Mouse (Mus musculus) splenic B cell, adult 2 months (primary cell): ENCODE measurements at regions not wholly inside any gene's neighbourhood (a gene's known extent, or its start where the extent isn't known, plus 50 kb on each side); places are given as distances from the start of the nearest gene placed in this dataset.

Source experiments
- DNase-seq: peaks from one replicate; pipeline ENCODE4 v3.0.0-alpha.2; 2011; ENCODE audit warnings: low read depth, low spot score
- H3K27me3 ChIP-seq: 2 replicates; pipeline ENCODE4 v1.6.1; 2012; ENCODE audit warnings: mild to moderate bottlenecking, low read length, moderate library complexity, mixed read lengths; ENCODE audit not compliant: control insufficient read depth, poor library complexity, insufficient read depth, severe bottlenecking
- H3K36me3 ChIP-seq: 2 replicates; pipeline ENCODE4 v1.6.1; 2012; ENCODE audit warnings: mild to moderate bottlenecking, low read length, moderate library complexity, mixed read lengths; ENCODE audit not compliant: control insufficient read depth, poor library complexity, insufficient read depth, severe bottlenecking

DNA sequence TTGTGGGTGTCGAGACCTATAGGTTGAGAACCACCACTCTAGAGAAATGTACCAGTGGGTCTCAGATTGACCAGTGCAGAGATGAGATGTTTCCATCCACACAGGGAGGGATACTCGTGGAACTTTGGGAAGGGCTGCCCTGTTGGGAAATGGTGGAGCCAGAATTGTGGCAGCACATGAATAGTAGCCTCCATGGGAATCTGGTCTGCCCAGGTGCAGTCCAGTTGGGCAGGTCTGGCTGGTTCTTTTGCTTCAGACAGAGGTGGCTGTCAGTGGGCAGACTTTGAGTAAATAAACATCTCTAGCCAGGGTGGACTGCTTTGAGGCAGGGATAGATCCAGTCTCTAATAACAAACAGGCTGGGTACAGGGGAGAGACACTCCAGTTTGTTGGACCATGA is 126.0 kb upstream of the Sash1 start:
- no peak for DNase-seq
- H3K27me3 ChIP-seq = no peaks in the 10 kb centered on the region
- H3K36me3 ChIP-seq = no peaks in the 10 kb centered on the region

DNA sequence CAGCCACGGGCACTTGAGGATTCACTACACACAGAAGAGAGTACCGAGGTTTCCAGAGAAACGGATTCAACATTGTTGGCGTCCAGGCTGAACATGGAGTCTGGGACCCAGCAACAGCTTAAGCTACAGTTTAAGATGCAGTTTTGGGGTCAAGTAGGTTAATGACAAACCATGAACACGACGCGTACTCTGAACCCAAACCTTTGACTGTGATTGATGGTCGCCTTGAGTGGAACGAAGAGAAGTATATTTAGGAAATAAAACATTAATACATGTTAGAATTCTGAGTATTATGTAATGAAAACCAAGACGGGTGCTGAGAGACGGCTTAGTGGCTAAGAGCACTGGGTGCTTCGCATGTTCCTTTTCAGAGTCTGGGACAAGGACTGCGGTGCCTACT is 124.3 kb upstream of the Sash1 start:
- no peaks in the 10 kb centered on the region for H3K27me3 ChIP-seq
- DNase-seq = no peak
- H3K36me3 ChIP-seq = no peaks in the 10 kb centered on the region

DNA sequence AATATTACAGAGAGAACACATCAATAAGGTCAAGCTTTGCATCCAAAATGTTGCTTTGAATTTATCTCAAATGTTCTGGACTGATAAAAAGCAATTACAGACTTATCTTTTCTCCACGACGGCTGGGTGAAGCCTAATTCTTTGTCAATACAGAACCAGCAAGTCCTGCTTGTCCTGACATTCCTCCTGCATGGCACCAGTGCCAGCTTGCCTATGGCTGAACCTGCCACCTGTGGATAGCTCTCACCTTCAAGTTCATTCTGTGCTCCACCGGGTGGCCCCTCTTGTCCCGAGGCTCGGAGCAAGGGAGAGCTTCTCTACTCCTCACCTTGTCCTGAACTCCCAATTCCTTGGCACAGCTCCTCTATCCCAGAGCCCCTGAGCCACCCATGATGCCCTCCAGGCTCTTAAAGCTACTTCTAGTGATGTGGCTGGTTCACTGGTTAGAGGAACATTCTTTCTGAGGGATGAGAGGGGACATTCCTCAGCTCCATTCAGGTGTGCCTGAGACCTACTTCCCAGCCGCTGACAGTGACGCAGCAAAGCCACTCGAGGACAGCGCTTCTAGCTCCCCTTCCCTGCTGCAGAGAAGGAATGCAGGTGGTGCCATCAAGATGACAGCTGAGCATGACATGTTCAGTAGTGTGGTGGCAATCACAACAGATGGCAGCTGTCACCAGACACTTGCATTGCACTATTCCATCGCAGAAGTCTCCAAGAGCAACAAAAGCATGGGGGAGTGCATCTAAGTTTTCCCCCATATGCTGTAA is 119.5 kb upstream of the Sash1 start:
- Histone ChIP-seq H3K27me3 (no peaks in the 10 kb centered on the region), H3K36me3 (no peaks in the 10 kb centered on the region)
- DNase-seq = no peak

DNA sequence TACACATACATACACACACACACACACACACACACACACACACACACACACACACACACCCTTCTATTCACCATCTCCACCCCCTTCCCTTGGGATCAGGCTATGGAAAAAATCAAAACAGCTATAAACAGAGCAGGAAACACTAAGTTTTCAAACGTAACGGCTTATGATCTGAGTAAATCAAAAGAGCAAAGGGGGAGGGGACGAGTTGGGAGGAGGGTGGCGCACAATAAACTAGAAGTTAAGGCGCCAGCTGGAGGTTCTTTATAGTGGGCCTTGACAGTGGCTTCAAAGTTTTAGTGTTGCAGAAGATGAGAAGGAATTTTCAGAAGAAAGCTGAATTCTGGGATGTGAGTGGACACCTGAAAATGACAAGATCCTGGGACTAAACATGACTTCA is 116.4 kb upstream of the Sash1 start:
- DNase-seq = no peak
- no peaks in the 10 kb centered on the region for H3K27me3 ChIP-seq
- no peaks in the 10 kb centered on the region for H3K36me3 ChIP-seq

DNA sequence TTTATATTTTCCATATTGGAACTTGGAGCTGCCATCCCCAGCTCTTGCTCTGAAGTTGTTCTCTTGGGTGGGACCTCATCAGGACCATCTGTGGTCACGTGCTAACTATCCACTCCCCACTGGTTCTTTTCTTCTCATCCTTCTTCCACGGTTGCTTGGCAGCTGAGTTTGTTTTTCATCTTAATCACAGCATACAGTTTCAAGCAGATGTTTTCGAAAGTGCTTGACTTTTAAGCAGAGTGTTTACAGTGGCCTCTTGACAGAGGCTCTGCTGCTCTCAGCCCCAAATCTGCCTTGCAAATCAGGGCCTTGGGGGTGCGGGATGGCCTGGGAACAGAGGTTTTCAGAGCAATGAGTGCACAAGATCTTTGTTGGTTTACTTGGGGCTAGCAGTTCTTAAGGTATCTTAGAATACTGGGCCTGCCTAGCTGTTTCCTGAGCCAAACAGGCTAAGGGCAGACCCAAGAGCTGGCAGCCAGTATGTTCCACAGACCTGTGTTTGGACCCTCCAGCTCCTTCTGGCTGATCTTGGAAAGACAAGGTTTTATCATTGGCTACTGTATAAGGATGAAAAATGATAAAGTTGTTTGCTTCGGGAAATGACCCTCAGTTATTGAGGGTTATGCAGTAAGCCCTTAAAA is 113.0 kb upstream of the Sash1 start:
- Histone ChIP-seq H3K27me3 (no peaks in the 10 kb centered on the region), H3K36me3 (no peaks in the 10 kb centered on the region)
- DNase-seq = no peak

DNA sequence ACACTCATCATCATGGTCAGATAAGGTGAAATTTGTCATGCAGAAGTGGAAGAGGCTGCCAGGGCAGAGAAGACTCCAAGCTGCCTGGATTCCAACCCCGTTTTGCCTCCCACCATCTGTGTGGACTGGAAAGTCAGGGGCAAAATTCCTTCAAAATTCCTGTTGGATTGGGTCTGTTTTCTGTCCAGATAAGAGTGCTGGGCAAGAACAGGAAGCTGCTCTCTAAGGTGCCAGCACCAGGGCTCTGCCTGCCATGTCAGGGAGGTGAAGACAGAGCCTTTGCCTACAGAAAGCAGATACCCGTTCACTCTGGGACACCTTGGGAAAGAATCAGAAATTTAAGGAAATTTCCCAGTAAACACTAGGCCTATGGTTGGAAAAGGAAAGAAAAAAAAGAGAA is 112.5 kb upstream of the Sash1 start:
- Histone ChIP-seq H3K27me3 (no peaks in the 10 kb centered on the region), H3K36me3 (no peaks in the 10 kb centered on the region)
- no peak for DNase-seq

DNA sequence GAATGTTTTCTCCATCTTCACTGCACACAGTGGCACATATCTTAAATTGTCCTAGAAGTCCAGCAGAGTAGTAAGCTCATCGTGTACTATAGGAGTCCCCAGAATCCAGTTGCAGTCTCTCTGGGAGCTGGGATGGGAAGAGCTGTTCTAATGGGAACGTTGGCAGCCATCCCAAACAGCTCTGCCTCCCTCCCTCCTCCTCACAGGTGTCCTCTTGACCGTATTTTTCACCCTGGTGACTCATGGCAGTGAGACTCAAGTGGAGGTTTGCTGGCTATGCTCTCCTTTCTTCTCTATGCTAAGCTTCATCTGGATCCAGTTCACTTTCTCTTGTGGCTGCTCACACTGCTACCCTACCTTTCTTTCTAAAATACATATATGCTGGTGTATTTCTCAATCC is 109.2 kb upstream of the Sash1 start:
- no peaks in the 10 kb centered on the region for H3K27me3 ChIP-seq
- no peaks in the 10 kb centered on the region for H3K36me3 ChIP-seq
- DNase-seq = no peak

DNA sequence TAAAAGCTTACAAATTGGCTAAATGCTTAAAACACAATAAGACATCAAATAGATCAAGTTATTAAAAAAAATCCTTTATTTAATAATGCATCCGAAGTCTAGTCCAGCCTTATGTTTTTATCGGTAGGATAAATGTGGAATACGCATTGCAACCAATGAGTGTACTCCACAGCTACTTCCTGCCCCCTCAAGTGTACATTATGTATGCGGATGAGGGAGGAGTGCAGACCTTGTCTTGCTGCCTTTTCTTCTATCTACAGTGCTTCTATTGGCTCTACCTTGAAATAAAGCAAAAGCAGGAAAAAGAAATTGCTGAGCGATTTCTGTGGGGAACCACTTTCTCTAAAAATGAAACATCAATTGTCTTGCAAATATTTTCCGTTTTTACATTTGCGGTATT is 100.5 kb upstream of the Sash1 start:
- no peaks in the 10 kb centered on the region for H3K36me3 ChIP-seq
- H3K27me3 ChIP-seq = no peaks in the 10 kb centered on the region
- no peak for DNase-seq

DNA sequence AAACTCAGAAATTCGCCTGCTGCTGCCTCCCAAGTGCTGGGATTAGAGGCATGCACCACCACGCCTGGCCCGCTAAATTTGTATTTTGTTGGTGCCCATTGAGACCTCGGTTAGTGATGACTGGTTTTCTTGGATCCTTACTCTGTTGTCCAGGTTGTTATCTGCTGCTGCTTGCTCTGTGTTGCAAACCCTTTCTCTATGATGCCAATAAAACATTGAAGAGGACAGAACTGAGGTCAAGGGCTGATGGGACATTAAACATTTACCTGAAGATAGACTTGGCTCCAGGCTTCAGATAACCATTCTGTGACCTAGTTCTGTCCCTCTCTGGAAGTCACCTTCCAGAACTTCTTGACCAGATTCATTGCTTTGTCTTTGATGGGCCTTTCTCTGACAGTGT is 97.5 kb upstream of the Sash1 start:
- DNase-seq = no peak
- no peaks in the 10 kb centered on the region for H3K27me3 ChIP-seq
- H3K36me3 ChIP-seq = no peaks in the 10 kb centered on the region

DNA sequence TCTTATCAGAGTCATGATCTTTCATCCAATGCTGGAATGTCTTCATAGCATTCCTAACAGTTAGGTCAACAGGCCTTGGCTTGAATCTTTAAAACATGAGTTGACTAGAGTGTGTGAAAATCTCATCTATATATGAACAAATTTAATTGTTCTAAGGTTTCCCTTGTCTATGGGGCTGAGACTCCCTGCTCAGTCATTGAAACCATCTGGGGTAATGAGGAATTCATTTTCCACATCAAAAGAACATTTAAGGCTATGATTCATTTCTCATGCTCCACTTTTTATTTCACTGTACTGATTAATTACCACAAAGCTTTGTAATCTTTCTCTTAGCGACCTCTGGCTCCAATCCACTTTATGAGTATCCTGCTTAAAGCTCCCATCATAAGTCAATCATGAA is 94.7 kb upstream of the Sash1 start:
- no peak for DNase-seq
- Histone ChIP-seq H3K27me3 (no peaks in the 10 kb centered on the region), H3K36me3 (no peaks in the 10 kb centered on the region)

DNA sequence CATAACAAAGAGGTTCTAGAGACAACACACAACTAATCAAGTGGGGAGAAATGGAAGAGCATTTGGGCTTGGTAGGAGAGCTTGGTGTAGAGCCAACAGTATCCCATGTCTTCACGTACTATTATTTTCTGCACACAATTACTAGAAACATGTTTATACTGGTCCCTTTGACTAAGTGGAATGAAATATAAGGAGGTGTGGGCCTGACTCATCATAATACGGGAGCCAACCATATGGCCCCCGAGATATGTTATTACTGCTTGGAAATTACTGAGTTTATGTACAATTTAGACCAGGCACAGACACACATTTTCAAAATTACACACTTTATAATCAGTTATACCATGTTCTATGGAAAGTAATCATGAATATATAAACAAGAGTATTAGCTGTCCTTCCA is 92.7 kb upstream of the Sash1 start:
- no peak for DNase-seq
- no peaks in the 10 kb centered on the region for H3K27me3 ChIP-seq
- H3K36me3 ChIP-seq = no peaks in the 10 kb centered on the region

DNA sequence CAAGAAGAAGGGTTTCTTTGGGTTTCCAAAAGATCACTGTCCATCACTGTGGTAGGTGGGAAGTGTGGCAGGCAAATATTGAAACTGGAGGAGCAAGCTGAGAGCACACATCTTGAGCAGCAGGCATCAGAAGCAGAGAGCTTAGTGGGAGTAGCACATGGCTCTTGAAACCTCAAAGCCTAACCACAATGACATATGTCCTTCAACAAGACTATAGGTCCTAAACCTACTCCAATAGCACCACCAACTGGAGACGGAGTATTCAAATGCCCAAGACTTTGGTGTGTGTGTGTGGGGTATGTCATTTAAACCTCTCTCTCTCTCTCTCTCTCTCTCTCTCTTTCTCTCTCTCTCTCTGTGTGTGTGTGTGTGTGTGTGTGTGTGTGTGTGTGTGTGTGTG is 88.1 kb upstream of the Sash1 start:
- DNase-seq = peak; percentile 79
- Histone ChIP-seq H3K36me3 (no peaks in the 10 kb centered on the region), H3K27me3 (no peaks in the 10 kb centered on the region)

DNA sequence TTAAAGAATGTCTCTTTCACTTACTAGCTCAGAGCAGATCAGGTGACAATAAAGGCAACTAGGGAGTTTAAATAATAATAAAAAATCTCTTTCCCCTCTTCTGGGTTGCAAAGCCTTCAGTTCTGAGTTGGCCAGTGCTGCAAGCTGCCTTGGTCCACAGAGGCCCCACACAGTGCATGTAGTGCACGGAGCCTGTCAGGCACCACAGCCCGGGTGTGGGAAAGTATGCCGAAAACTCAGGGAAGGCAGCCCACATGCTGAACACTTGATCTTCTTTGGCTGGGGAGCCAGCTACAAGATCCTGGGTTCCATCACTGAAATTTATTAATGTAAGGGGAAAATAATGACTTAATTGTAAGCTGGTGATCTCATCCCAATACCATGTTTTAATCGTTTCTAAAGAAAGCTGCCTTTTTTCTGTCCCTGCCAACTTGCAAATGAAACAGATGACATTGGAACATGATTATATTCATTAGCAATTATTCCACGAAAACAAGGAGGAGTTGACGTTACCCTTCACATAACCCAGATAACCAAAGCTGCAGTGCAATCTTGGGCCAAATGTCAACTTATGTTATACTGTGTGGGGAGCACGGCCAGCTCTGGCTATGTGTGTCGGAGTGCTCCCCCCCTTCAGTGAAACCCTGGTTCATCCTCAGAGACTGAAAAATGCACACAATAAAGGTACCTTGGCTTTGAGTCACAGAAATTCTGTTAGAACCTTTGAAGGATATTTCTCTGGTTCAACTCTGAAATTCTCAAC is 87.1 kb upstream of the Sash1 start:
- Histone ChIP-seq H3K36me3 (no peaks in the 10 kb centered on the region), H3K27me3 (no peaks in the 10 kb centered on the region)
- DNase-seq = no peak

DNA sequence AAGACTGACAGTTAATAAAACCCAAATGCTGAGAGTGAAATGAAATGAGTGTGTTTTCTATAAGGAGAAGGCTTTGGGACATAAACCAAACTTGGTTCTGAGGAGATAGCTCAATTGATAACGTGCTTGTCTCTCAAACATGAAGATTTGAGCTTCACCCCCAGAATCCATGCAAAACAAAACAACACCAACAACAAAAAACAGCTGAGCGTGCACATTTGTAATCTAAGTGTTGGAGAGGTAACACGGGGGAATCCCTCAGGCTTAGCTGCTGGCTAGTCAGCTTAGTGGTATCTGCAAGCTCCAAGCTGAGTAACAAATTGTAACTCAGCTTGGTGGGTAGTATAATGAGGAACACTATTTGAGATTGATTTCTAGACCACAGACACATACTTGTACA is 84.9 kb upstream of the Sash1 start:
- Histone ChIP-seq H3K27me3 (no peaks in the 10 kb centered on the region), H3K36me3 (no peaks in the 10 kb centered on the region)
- DNase-seq = no peak

DNA sequence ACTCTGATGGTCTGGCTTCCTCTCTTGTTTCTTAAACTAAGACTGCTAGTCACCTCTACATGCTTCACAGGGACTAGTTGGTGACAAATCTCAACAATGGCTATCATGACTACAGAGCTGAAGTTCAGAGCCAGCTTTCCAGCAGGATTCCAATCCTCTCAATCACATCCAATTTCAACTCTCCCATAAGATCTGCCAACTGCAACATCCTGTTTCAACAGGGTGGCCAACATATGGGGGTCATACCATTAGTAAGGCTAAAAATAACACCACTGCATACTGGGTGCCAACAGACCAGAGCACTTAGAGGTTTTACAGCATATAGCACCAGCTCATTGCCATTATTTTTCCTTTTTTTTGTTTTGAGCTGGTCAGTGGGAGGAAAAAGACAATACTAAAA is 83.7 kb upstream of the Sash1 start:
- H3K36me3 ChIP-seq = no peaks in the 10 kb centered on the region
- no peak for DNase-seq
- no peaks in the 10 kb centered on the region for H3K27me3 ChIP-seq
